Mouse (Mus musculus): ENCODE measurements around the gene Rbm8a.
"Not testable (repeated sequence)": the region's sequence is repeated elsewhere in the genome, so short reads cannot be mapped to it uniquely, and the experiment has no call there.

The Rbm8a gene

GRCm38 (mm10) chr3:96603311-96603710, 26.4 kb upstream of the Rbm8a start:
- no peak for DNase-seq (ENCODE audit: low read depth in 1 of 2, low spot score in 2 of 2)

- DNase-seq (ENCODE audit: low read depth in 1 of 2, low spot score in 2 of 2), result not testable (repeated sequence)
Measured at GRCm38 (mm10) chr3:96606007-96606406, 23.7 kb upstream of the Rbm8a start.

GRCm38 (mm10) chr3:96606618-96607017, 23.1 kb upstream of the Rbm8a start:
- no peak for DNase-seq (ENCODE audit: low read depth in 1 of 2, low spot score in 2 of 2)

GRCm38 (mm10) chr3:96617941-96618340, 11.8 kb upstream of the Rbm8a start:
- DNase-seq (ENCODE audit: low read depth in 1 of 2, low spot score in 2 of 2), result no peak

- DNase-seq (ENCODE audit: low read depth in 1 of 2, low spot score in 2 of 2), result no peak
Measured at GRCm38 (mm10) chr3:96623201-96623600, 6.5 kb upstream of the Rbm8a start.

GRCm38 (mm10) chr3:96632058-96632457, 2.3 kb downstream of the Rbm8a start:
- DNase-seq (ENCODE audit: low read depth in 1 of 2, low spot score in 2 of 2), result no peak

- DNase-seq (ENCODE audit: low read depth in 1 of 2, low spot score in 2 of 2), result no peak
Measured at GRCm38 (mm10) chr3:96634015-96634414, 4.3 kb downstream of the Rbm8a start.

GRCm38 (mm10) chr3:96634928-96635879, 5.5 kb downstream of the Rbm8a start, which contains the start of the genes Pex11b and Gm42957:
Gene Pex11b (plus strand): TSS chr3:96635376.
Gene Gm42957 (plus strand): TSS chr3:96635474.
- peak; percentile 56 to 66 for DNase-seq (ENCODE audit: low read depth in 1 of 2, low spot score in 2 of 2)

- DNase-seq (ENCODE audit: low read depth in 1 of 2, low spot score in 2 of 2), result no peak
Measured at GRCm38 (mm10) chr3:96635906-96636305, 6.2 kb downstream of the Rbm8a start.

- DNase-seq (ENCODE audit: low read depth in 1 of 2, low spot score in 2 of 2), result peak in 1 of 2 experiments; percentile 2
Measured at GRCm38 (mm10) chr3:96636448-96636847, 6.7 kb downstream of the Rbm8a start.

- DNase-seq (ENCODE audit: low read depth in 1 of 2, low spot score in 2 of 2), result peak in 1 of 2 experiments; percentile 56
Measured at GRCm38 (mm10) chr3:96639219-96639618, 9.5 kb downstream of the Rbm8a start.

GRCm38 (mm10) chr3:96645018-96645649, 15.4 kb downstream of the Rbm8a start, which contains the start of gene Itga10:
Gene Itga10 (plus strand): TSS chr3:96645584.
- no peak for DNase-seq (ENCODE audit: low read depth in 1 of 2, low spot score in 2 of 2)

GRCm38 (mm10) chr3:96647365-96647764, 17.6 kb downstream of the Rbm8a start:
- no peak for DNase-seq (ENCODE audit: low read depth in 1 of 2, low spot score in 2 of 2)

GRCm38 (mm10) chr3:96660901-96661300, 31.2 kb downstream of the Rbm8a start:
- no peak for DNase-seq (ENCODE audit: low read depth in 1 of 2, low spot score in 2 of 2)

GRCm38 (mm10) chr3:96662731-96663316, 33.1 kb downstream of the Rbm8a start:
- no peak for DNase-seq (ENCODE audit: low read depth in 1 of 2, low spot score in 2 of 2)

- DNase-seq (ENCODE audit: low read depth in 1 of 2, low spot score in 2 of 2), result peak in 1 of 2 experiments; percentile 40
Measured at GRCm38 (mm10) chr3:96663432-96664239, 33.9 kb downstream of the Rbm8a start.

GRCm38 (mm10) chr3:96665732-96666363, 36.1 kb downstream of the Rbm8a start:
- DNase-seq (ENCODE audit: low read depth in 1 of 2, low spot score in 2 of 2), result not testable (repeated sequence)

- DNase-seq (ENCODE audit: low read depth in 1 of 2, low spot score in 2 of 2), result no peak
Measured at GRCm38 (mm10) chr3:96666916-96667315, 37.2 kb downstream of the Rbm8a start.

- DNase-seq (ENCODE audit: low read depth in 1 of 2, low spot score in 2 of 2), result no peak
Measured at GRCm38 (mm10) chr3:96667316-96667715, 37.6 kb downstream of the Rbm8a start.

- no peak for DNase-seq (ENCODE audit: low read depth in 1 of 2, low spot score in 2 of 2)
Measured at GRCm38 (mm10) chr3:96668424-96669067, 38.8 kb downstream of the Rbm8a start.

Measured in monocyte, adult 2 months (primary cell).